Mouse (Mus musculus): ENCODE results near the gene Mthfd1l. TPM values are rescaled to one million over a fixed set of nuclear protein-coding genes. Genes with fewer than 3 reads are reported as not detected.
A peak's percentile ranks its signal among the peaks of the same experiment; 100 is the strongest.

Gene Mthfd1l
- polyA plus RNA-seq, 1 experiment from 2014 or later = 14.2 TPM

- peaks cover 5% of the 10 kb centered on the region; the same call in 1 of the 2 replicates for H3K4me1 ChIP-seq (replicated peaks; ENCODE audit: control insufficient read depth, insufficient read depth, low read length)
- H3K27me3 ChIP-seq (ENCODE audit: control insufficient read depth, insufficient read depth, low read depth, low read length) = no peaks in the 10 kb centered on the region
- H3K9me3 ChIP-seq (ENCODE audit: control insufficient read depth, low read length) = no peaks in the 10 kb centered on the region
- H3K9ac ChIP-seq (ENCODE audit: low read length) = no peak overlapping the region
- 97% methylated on average over 9 of the region's 9 CpGs for WGBS
- no peak overlapping the region for H3K4me2 ChIP-seq (ENCODE audit: low read depth, low read length)
- no peak overlapping the region for H3K4me3 ChIP-seq (ENCODE audit: low read length)
- H3K27ac ChIP-seq (ENCODE audit: low read length) = no peak overlapping the region
- ATAC-seq (ENCODE audit: low read depth) = no peak
- H3K36me3 ChIP-seq (ENCODE audit: control insufficient read depth, insufficient read depth, low read length) = peaks cover 4% of the 10 kb centered on the region; the same call in 1 of the 2 replicates
Measured at GRCm38 (mm10) chr10:4094093-4094817, 121.3 kb downstream of the Mthfd1l start.

GRCm38 (mm10) chr10:4096151-4096550 lies 123.2 kb downstream of the Mthfd1l start:
- ATAC-seq (ENCODE audit: low read depth) = no peak
- no peak overlapping the region for H3K27ac ChIP-seq (ENCODE audit: low read length)
- H3K9ac ChIP-seq (ENCODE audit: low read length) = no peak overlapping the region
- H3K27me3 ChIP-seq (ENCODE audit: control insufficient read depth, insufficient read depth, low read depth, low read length) = no peaks in the 10 kb centered on the region
- WGBS = 61% methylated on average over 5 of the region's 5 CpGs
- H3K4me1 ChIP-seq (replicated peaks; ENCODE audit: control insufficient read depth, insufficient read depth, low read length) = peaks cover 5% of the 10 kb centered on the region; the same call in 1 of the 2 replicates
- H3K4me2 ChIP-seq (ENCODE audit: low read depth, low read length) = no peak overlapping the region
- peaks cover 4% of the 10 kb centered on the region; the same call in 1 of the 2 replicates for H3K36me3 ChIP-seq (ENCODE audit: control insufficient read depth, insufficient read depth, low read length)
- no peaks in the 10 kb centered on the region for H3K9me3 ChIP-seq (ENCODE audit: control insufficient read depth, low read length)
- H3K4me3 ChIP-seq (ENCODE audit: low read length) = no peak overlapping the region

GRCm38 (mm10) chr10:4100007-4100406 lies 127.1 kb downstream of the Mthfd1l start:
- Histone ChIP-seq H3K4me3 (ENCODE audit: low read length) (no peak overlapping the region), H3K36me3 (ENCODE audit: control insufficient read depth, insufficient read depth, low read length) (peaks cover 4% of the 10 kb centered on the region; the same call in 1 of the 2 replicates), H3K9ac (ENCODE audit: low read length) (no peak overlapping the region), H3K4me1 (replicated peaks; ENCODE audit: control insufficient read depth, insufficient read depth, low read length) (peaks cover 5% of the 10 kb centered on the region; the same call in 1 of the 2 replicates), H3K27me3 (ENCODE audit: control insufficient read depth, insufficient read depth, low read depth, low read length) (no peaks in the 10 kb centered on the region), H3K27ac (ENCODE audit: low read length) (no peak overlapping the region), H3K9me3 (ENCODE audit: control insufficient read depth, low read length) (no peaks in the 10 kb centered on the region), H3K4me2 (ENCODE audit: low read depth, low read length) (no peak overlapping the region)
- 87% methylated on average over 6 of the region's 6 CpGs for WGBS
- ATAC-seq (ENCODE audit: low read depth) = no peak

- ATAC-seq (ENCODE audit: low read depth) = peak; percentile 56
- no peak overlapping the region for H3K4me3 ChIP-seq (ENCODE audit: low read length)
- peaks cover 18% of the 10 kb centered on the region for H3K4me1 ChIP-seq (replicated peaks; ENCODE audit: control insufficient read depth, insufficient read depth, low read length)
- H3K9me3 ChIP-seq (ENCODE audit: control insufficient read depth, low read length) = no peaks in the 10 kb centered on the region
- H3K27me3 ChIP-seq (ENCODE audit: control insufficient read depth, insufficient read depth, low read depth, low read length) = no peaks in the 10 kb centered on the region
- WGBS = 27% methylated on average over 10 of the region's 10 CpGs
- no peak overlapping the region for H3K4me2 ChIP-seq (ENCODE audit: low read depth, low read length)
- no peaks in the 10 kb centered on the region for H3K36me3 ChIP-seq (ENCODE audit: control insufficient read depth, insufficient read depth, low read length)
- no peak overlapping the region for H3K9ac ChIP-seq (ENCODE audit: low read length)
- H3K27ac ChIP-seq (ENCODE audit: low read length) = peak overlapping the region; percentile 77
Measured at GRCm38 (mm10) chr10:4105676-4106528, 133.0 kb downstream of the Mthfd1l start.

- H3K27me3 ChIP-seq (ENCODE audit: control insufficient read depth, insufficient read depth, low read depth, low read length) = no peaks in the 10 kb centered on the region
- no peak overlapping the region for H3K4me3 ChIP-seq (ENCODE audit: low read length)
- peak overlapping the region; percentile 0; the same call in 1 of the 2 replicates for H3K9ac ChIP-seq (ENCODE audit: low read length)
- ATAC-seq (ENCODE audit: low read depth) = peak; percentile 89
- peak overlapping the region; percentile 77 for H3K27ac ChIP-seq (ENCODE audit: low read length)
- peaks cover 34% of the 10 kb centered on the region for H3K4me1 ChIP-seq (replicated peaks; ENCODE audit: control insufficient read depth, insufficient read depth, low read length)
- H3K4me2 ChIP-seq (ENCODE audit: low read depth, low read length) = no peak overlapping the region
- WGBS = 23% methylated on average over 7 of the region's 7 CpGs
- H3K9me3 ChIP-seq (ENCODE audit: control insufficient read depth, low read length) = no peaks in the 10 kb centered on the region
- H3K36me3 ChIP-seq (ENCODE audit: control insufficient read depth, insufficient read depth, low read length) = no peaks in the 10 kb centered on the region
Measured at GRCm38 (mm10) chr10:4107661-4108338, 134.9 kb downstream of the Mthfd1l start.

- no peaks in the 10 kb centered on the region for H3K36me3 ChIP-seq (ENCODE audit: control insufficient read depth, insufficient read depth, low read length)
- H3K9me3 ChIP-seq (ENCODE audit: control insufficient read depth, low read length) = no peaks in the 10 kb centered on the region
- no peak overlapping the region for H3K4me3 ChIP-seq (ENCODE audit: low read length)
- peaks cover 39% of the 10 kb centered on the region for H3K4me1 ChIP-seq (replicated peaks; ENCODE audit: control insufficient read depth, insufficient read depth, low read length)
- peak overlapping the region; percentile 51 for H3K27ac ChIP-seq (ENCODE audit: low read length)
- ATAC-seq (ENCODE audit: low read depth) = no peak
- H3K4me2 ChIP-seq (ENCODE audit: low read depth, low read length) = no peak overlapping the region
- H3K27me3 ChIP-seq (ENCODE audit: control insufficient read depth, insufficient read depth, low read depth, low read length) = no peaks in the 10 kb centered on the region
- 79% methylated on average over 9 of the region's 9 CpGs for WGBS
- no peak overlapping the region for H3K9ac ChIP-seq (ENCODE audit: low read length)
Measured at GRCm38 (mm10) chr10:4108462-4108861, 135.5 kb downstream of the Mthfd1l start.

GRCm38 (mm10) chr10:4111095-4111794 lies 138.3 kb downstream of the Mthfd1l start:
- no peaks in the 10 kb centered on the region for H3K36me3 ChIP-seq (ENCODE audit: control insufficient read depth, insufficient read depth, low read length)
- no peak overlapping the region for H3K4me3 ChIP-seq (ENCODE audit: low read length)
- no peak for ATAC-seq (ENCODE audit: low read depth)
- no peak overlapping the region; the same call in none of the 2 replicates for H3K9ac ChIP-seq (ENCODE audit: low read length)
- H3K4me2 ChIP-seq (ENCODE audit: low read depth, low read length) = peak overlapping the region; percentile 36
- H3K4me1 ChIP-seq (replicated peaks; ENCODE audit: control insufficient read depth, insufficient read depth, low read length) = peaks cover 34% of the 10 kb centered on the region
- peak overlapping the region; percentile 87 for H3K27ac ChIP-seq (ENCODE audit: low read length)
- H3K27me3 ChIP-seq (ENCODE audit: control insufficient read depth, insufficient read depth, low read depth, low read length) = no peaks in the 10 kb centered on the region
- 53% methylated on average over 19 of the region's 19 CpGs for WGBS
- H3K9me3 ChIP-seq (ENCODE audit: control insufficient read depth, low read length) = no peaks in the 10 kb centered on the region

GRCm38 (mm10) chr10:4111795-4112139 lies 138.8 kb downstream of the Mthfd1l start:
- no peak overlapping the region for H3K4me3 ChIP-seq (ENCODE audit: low read length)
- H3K27ac ChIP-seq (ENCODE audit: low read length) = peak overlapping the region; percentile 87
- WGBS = 52% methylated on average over 8 of the region's 8 CpGs
- peaks cover 31% of the 10 kb centered on the region for H3K4me1 ChIP-seq (replicated peaks; ENCODE audit: control insufficient read depth, insufficient read depth, low read length)
- no peaks in the 10 kb centered on the region for H3K36me3 ChIP-seq (ENCODE audit: control insufficient read depth, insufficient read depth, low read length)
- no peak overlapping the region for H3K4me2 ChIP-seq (ENCODE audit: low read depth, low read length)
- ATAC-seq (ENCODE audit: low read depth) = 0 out of 2 replicates have a peak, but pooled peaks have one; percentile 1
- no peak overlapping the region; the same call in 1 of the 2 replicates for H3K9ac ChIP-seq (ENCODE audit: low read length)
- H3K9me3 ChIP-seq (ENCODE audit: control insufficient read depth, low read length) = no peaks in the 10 kb centered on the region
- no peaks in the 10 kb centered on the region for H3K27me3 ChIP-seq (ENCODE audit: control insufficient read depth, insufficient read depth, low read depth, low read length)

All from lung, embryonic 16.5 days (tissue).